Mouse (Mus musculus): ENCODE data around the gene Akap1. TPM values are rescaled to one million over a fixed set of nuclear protein-coding genes. Genes with fewer than 3 reads are reported as not detected.

Akap1 gene
- polyA plus RNA-seq, 1 experiment: 0.15 TPM

GRCm38 (mm10) chr11:88861060-88861459 is 3.3 kb downstream of the Akap1 start:
- H3K4me3 ChIP-seq (replicated peaks): no peak overlapping the region
- H3K27me3 ChIP-seq (ENCODE audit: control insufficient read depth): peaks cover 1% of the 10 kb centered on the region
- TF ChIP-seq TAL1 (IDR thresholded peaks at IDR 0.05; ENCODE audit: low read length) (no peak), GATA1 (IDR thresholded peaks at IDR 0.05; ENCODE audit: low read length) (no peak)
- H3K9me3 ChIP-seq (ENCODE audit: control insufficient read depth, low read length): no peaks in the 10 kb centered on the region
- H3K36me3 ChIP-seq (ENCODE audit: control insufficient read depth): peaks cover 2% of the 10 kb centered on the region
- peaks cover 41% of the 10 kb centered on the region for H3K4me1 ChIP-seq (ENCODE audit: control insufficient read depth)

GRCm38 (mm10) chr11:88860641-88861040 is 3.7 kb downstream of the Akap1 start:
- Histone ChIP-seq H3K36me3 (ENCODE audit: control insufficient read depth) (peaks cover 2% of the 10 kb centered on the region), H3K4me3 (replicated peaks) (no peak overlapping the region), H3K27me3 (ENCODE audit: control insufficient read depth) (no peaks in the 10 kb centered on the region), H3K4me1 (ENCODE audit: control insufficient read depth) (peaks cover 41% of the 10 kb centered on the region), H3K9me3 (ENCODE audit: control insufficient read depth, low read length) (no peaks in the 10 kb centered on the region)
- TF ChIP-seq TAL1 (IDR thresholded peaks at IDR 0.05; ENCODE audit: low read length) (no peak), GATA1 (IDR thresholded peaks at IDR 0.05; ENCODE audit: low read length) (no peak)

GRCm38 (mm10) chr11:88857311-88858005 is 6.9 kb downstream of the Akap1 start:
- Histone ChIP-seq H3K4me1 (ENCODE audit: control insufficient read depth) (peaks cover 12% of the 10 kb centered on the region), H3K36me3 (ENCODE audit: control insufficient read depth) (peaks cover 6% of the 10 kb centered on the region), H3K9me3 (ENCODE audit: control insufficient read depth, low read length) (no peaks in the 10 kb centered on the region), H3K27me3 (ENCODE audit: control insufficient read depth) (no peaks in the 10 kb centered on the region), H3K4me3 (replicated peaks) (no peak overlapping the region)
- TF ChIP-seq GATA1 (IDR thresholded peaks at IDR 0.05; ENCODE audit: low read length): no peak
- no peak for TF ChIP-seq TAL1 (IDR thresholded peaks at IDR 0.05; ENCODE audit: low read length)

- Histone ChIP-seq H3K4me3 (replicated peaks) (no peak overlapping the region), H3K27me3 (ENCODE audit: control insufficient read depth) (no peaks in the 10 kb centered on the region), H3K9me3 (ENCODE audit: control insufficient read depth, low read length) (no peaks in the 10 kb centered on the region), H3K36me3 (ENCODE audit: control insufficient read depth) (peaks cover 6% of the 10 kb centered on the region), H3K4me1 (ENCODE audit: control insufficient read depth) (peaks cover 5% of the 10 kb centered on the region)
- TF ChIP-seq GATA1 (IDR thresholded peaks at IDR 0.05; ENCODE audit: low read length) (no peak), TAL1 (IDR thresholded peaks at IDR 0.05; ENCODE audit: low read length) (no peak)
Measured at GRCm38 (mm10) chr11:88856383-88856782, 8.0 kb downstream of the Akap1 start.

GRCm38 (mm10) chr11:88855795-88856194 is 8.6 kb downstream of the Akap1 start:
- H3K4me1 ChIP-seq (ENCODE audit: control insufficient read depth): peaks cover 1% of the 10 kb centered on the region; the same call in 1 of the 2 replicates
- peaks cover 6% of the 10 kb centered on the region for H3K36me3 ChIP-seq (ENCODE audit: control insufficient read depth)
- no peaks in the 10 kb centered on the region for H3K9me3 ChIP-seq (ENCODE audit: control insufficient read depth, low read length)
- H3K27me3 ChIP-seq (ENCODE audit: control insufficient read depth): no peaks in the 10 kb centered on the region
- TF ChIP-seq GATA1 (IDR thresholded peaks at IDR 0.05; ENCODE audit: low read length) (no peak), TAL1 (IDR thresholded peaks at IDR 0.05; ENCODE audit: low read length) (no peak)
- no peak overlapping the region for H3K4me3 ChIP-seq (replicated peaks)

- TF ChIP-seq GATA1 (IDR thresholded peaks at IDR 0.05; ENCODE audit: low read length) (no peak), TAL1 (IDR thresholded peaks at IDR 0.05; ENCODE audit: low read length) (no peak)
- H3K4me3 ChIP-seq (replicated peaks): no peak overlapping the region
- no peaks in the 10 kb centered on the region for H3K27me3 ChIP-seq (ENCODE audit: control insufficient read depth)
- H3K4me1 ChIP-seq (ENCODE audit: control insufficient read depth): no peaks in the 10 kb centered on the region
- H3K9me3 ChIP-seq (ENCODE audit: control insufficient read depth, low read length): no peaks in the 10 kb centered on the region
- H3K36me3 ChIP-seq (ENCODE audit: control insufficient read depth): peaks cover 4% of the 10 kb centered on the region
Measured at GRCm38 (mm10) chr11:88853588-88853987, 10.8 kb downstream of the Akap1 start.

- no peak overlapping the region for H3K4me3 ChIP-seq (replicated peaks)
- H3K36me3 ChIP-seq (ENCODE audit: control insufficient read depth): peaks cover 4% of the 10 kb centered on the region
- no peaks in the 10 kb centered on the region for H3K9me3 ChIP-seq (ENCODE audit: control insufficient read depth, low read length)
- H3K4me1 ChIP-seq (ENCODE audit: control insufficient read depth): no peaks in the 10 kb centered on the region; the same call in 1 of the 2 replicates
- TF ChIP-seq GATA1 (IDR thresholded peaks at IDR 0.05; ENCODE audit: low read length): no peak
- no peak for TF ChIP-seq TAL1 (IDR thresholded peaks at IDR 0.05; ENCODE audit: low read length)
- H3K27me3 ChIP-seq (ENCODE audit: control insufficient read depth): no peaks in the 10 kb centered on the region
Measured at GRCm38 (mm10) chr11:88852806-88853205, 11.6 kb downstream of the Akap1 start.

- Histone ChIP-seq H3K27me3 (ENCODE audit: control insufficient read depth) (no peaks in the 10 kb centered on the region), H3K9me3 (ENCODE audit: control insufficient read depth, low read length) (no peaks in the 10 kb centered on the region), H3K4me1 (ENCODE audit: control insufficient read depth) (no peaks in the 10 kb centered on the region; the same call in 1 of the 2 replicates), H3K36me3 (ENCODE audit: control insufficient read depth) (peaks cover 4% of the 10 kb centered on the region), H3K4me3 (replicated peaks) (no peak overlapping the region)
- TF ChIP-seq GATA1 (IDR thresholded peaks at IDR 0.05; ENCODE audit: low read length) (no peak), TAL1 (IDR thresholded peaks at IDR 0.05; ENCODE audit: low read length) (no peak)
Measured at GRCm38 (mm10) chr11:88851049-88851825, 13.1 kb downstream of the Akap1 start.

GRCm38 (mm10) chr11:88849732-88850131 is 14.7 kb downstream of the Akap1 start:
- TF ChIP-seq GATA1 (IDR thresholded peaks at IDR 0.05; ENCODE audit: low read length) (no peak), TAL1 (IDR thresholded peaks at IDR 0.05; ENCODE audit: low read length) (no peak)
- peaks cover 15% of the 10 kb centered on the region for H3K36me3 ChIP-seq (ENCODE audit: control insufficient read depth)
- no peaks in the 10 kb centered on the region for H3K27me3 ChIP-seq (ENCODE audit: control insufficient read depth)
- H3K4me3 ChIP-seq (replicated peaks): no peak overlapping the region
- no peaks in the 10 kb centered on the region for H3K9me3 ChIP-seq (ENCODE audit: control insufficient read depth, low read length)
- no peaks in the 10 kb centered on the region; the same call in 1 of the 2 replicates for H3K4me1 ChIP-seq (ENCODE audit: control insufficient read depth)

Measured in erythroblast, embryonic 14.5 days (primary cell).